Mouse (Mus musculus) brain, embryonic 14.5 days (tissue): ENCODE data around the gene Slc35c2. TPM values are rescaled to one million over a fixed set of nuclear protein-coding genes. Genes with fewer than 3 reads are reported as not detected.
A peak's percentile ranks its signal among the peaks of the same experiment; 100 is the strongest.

Experiments used
- DNase-seq: peaks from one replicate; pipeline ENCODE4 v3.0.0-alpha.2; 2011; ENCODE audit warnings: low read depth
- CTCF ChIP-seq: fragments of 200-500 bp; IDR thresholded peaks from 2 replicates; pipeline ENCODE4 v1.5.1; 2012; ENCODE audit warnings: inconsistent platforms, mild to moderate bottlenecking, moderate library complexity, borderline replicate concordance; ENCODE audit not compliant: insufficient read depth, insufficient read length; ENCODE audit errors: extremely low read depth
- POLR2A ChIP-seq: fragments of 200-500 bp; IDR thresholded peaks from 2 replicates; pipeline ENCODE4 v1.6.1; 2012; ENCODE audit warnings: mild to moderate bottlenecking, inconsistent platforms, borderline replicate concordance; ENCODE audit not compliant: poor library complexity, insufficient read depth, insufficient read length, severe bottlenecking; ENCODE audit errors: extremely low read depth
- polyA plus RNA-seq: library from polyadenylated mRNA; depleted of rRNA; stranded (reverse); fragments of >200 nt; gene quantifications from 2 replicates; pipeline ENCODE4 v1.2.3, GENCODE M21; 2012

Slc35c2 gene
- polyA plus RNA-seq, 1 experiment = 62.3 TPM

DNA sequence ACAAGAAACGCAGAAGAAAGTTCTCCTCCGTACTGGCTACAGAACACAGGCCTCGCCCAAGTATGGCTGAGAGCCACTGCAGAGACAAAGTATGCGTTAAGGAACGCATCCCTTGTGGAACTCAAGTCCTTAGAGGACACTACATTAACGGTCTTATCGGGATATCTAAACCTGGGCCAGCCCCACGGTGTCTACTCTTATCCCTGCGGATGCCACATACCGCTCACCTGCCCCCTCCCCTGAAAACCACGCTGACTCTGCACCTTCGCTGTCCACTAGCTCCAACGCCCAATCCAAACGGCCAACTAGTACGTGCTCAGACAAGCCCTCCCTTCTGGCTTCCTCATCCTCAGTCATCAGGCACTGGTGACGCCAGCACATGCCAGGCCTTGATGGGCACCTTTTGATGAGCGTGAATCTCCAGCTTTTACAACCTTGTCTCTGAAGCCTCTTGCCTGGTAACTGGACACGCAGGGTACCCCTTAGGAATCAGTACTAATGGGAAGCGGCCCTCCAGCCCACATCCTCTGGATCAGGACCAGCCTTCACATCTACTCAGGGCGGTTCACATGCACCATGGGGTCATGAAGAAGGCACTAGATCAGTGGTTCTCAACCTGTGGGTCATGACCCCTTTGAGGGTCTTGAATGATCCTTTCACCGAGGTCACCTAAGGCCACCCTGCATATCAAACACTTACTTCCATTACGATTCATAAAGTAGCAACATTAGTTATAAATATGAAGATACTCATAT is 34.5 kb upstream of the Slc35c2 start:
- TF ChIP-seq CTCF (no peak), POLR2A (no peak)
- no peak for DNase-seq

- no peak for DNase-seq
- TF ChIP-seq POLR2A = no peak
- TF ChIP-seq CTCF = no peak
These were observed 33.8 kb upstream of the Slc35c2 start for GRCm38 (mm10) chr2:165321381-165321888.

DNA sequence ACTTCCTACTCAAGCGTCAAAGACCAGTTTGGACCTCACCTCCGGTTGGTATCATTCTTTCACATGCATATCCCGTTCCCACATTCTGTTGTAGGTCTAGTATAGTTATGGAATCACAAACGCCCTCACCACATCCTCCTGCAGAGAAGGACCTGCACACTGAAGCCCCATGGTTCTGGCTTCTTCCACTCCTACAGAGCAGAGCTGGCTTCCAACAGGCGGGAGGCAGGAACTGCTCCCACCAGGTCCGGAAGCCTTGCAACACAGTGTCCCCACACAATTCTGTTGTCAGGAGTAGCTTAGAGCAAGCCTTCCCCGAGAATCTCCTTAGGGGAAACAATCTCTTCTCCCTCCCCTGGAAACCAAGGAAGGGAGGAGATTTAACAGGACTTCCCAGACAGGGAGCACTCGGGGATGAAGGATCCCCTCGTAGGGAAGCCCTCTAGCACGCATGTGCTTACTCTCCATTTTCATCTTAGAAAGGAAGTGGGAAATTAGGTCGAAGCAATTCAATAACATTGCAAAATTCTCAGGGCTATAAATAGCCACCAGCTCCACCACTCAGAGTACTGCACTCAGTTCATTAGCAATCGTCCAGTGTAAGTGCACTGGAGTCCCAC is 33.0 kb upstream of the Slc35c2 start:
- no peak for DNase-seq

DNA sequence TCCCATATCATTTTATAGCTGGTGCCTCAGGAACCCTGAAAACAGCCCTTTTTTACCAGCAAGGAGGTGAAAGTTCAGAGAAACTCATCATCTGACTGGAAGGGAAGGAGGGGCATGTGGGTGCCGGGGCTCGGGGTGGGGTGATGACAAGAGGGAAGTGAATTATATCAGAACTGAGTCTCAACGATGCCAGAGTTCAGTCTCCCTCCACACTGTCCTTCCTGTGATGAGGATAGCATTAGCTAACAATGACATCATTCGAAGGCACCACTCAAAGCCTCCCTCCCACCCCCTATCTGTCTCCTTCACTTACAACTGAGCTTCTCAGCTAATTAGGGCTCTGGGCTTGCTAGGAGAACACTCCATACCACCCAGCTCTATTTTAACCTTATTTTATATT is 31.8 kb upstream of the Slc35c2 start:
- TF ChIP-seq POLR2A = no peak
- no peak for TF ChIP-seq CTCF
- no peak for DNase-seq

More for the DNA sequence above, 33.0 kb upstream of the Slc35c2 start:
- no peak for TF ChIP-seq POLR2A
- no peak for TF ChIP-seq CTCF

GRCm38 (mm10) chr2:165318941-165319340 is 31.3 kb upstream of the Slc35c2 start:
- DNase-seq = no peak
- TF ChIP-seq POLR2A = no peak
- TF ChIP-seq CTCF = no peak

- DNase-seq = no peak
- no peak for TF ChIP-seq POLR2A
- no peak for TF ChIP-seq CTCF
These were observed 30.1 kb upstream of the Slc35c2 start for GRCm38 (mm10) chr2:165317621-165318263.

DNA sequence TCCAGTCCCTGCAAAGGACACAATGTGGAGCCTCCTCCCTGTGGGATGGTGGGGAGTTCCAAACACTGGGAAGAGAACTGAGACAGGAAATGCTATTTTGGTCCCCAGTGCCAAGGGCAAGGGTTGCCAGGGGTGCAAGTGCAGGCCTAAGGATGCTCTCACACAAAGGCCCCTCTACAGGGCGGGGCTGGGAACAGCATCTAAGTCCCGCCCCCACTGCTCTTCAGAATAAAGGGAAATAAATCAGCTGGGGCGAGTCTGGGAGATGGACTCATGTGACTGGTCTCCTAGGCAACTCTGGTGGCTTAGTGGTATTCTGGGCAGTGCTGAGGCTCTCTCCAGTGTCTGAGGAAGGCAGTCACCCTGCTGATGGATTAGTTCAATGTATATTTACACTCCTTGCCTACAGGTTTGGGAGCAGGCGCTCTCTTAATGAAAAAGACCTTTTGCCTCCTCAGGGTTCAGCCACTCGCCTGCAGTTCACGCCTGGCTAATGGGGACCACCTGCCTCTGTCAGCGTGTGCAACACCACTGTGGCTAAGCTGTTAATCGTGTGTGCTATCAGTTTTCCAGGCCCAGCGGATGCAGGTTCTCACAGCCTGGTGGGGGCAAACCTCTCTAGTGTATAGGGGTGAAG is 29.3 kb upstream of the Slc35c2 start:
- no peak for TF ChIP-seq POLR2A
- TF ChIP-seq CTCF = no peak
- peak; percentile 97 for DNase-seq

GRCm38 (mm10) chr2:165316204-165316603 is 28.5 kb upstream of the Slc35c2 start:
- no peak for DNase-seq
- TF ChIP-seq POLR2A (no peak), CTCF (no peak)

GRCm38 (mm10) chr2:165314197-165314596 is 26.5 kb upstream of the Slc35c2 start:
- no peak for TF ChIP-seq CTCF
- no peak for TF ChIP-seq POLR2A
- DNase-seq = no peak

DNA sequence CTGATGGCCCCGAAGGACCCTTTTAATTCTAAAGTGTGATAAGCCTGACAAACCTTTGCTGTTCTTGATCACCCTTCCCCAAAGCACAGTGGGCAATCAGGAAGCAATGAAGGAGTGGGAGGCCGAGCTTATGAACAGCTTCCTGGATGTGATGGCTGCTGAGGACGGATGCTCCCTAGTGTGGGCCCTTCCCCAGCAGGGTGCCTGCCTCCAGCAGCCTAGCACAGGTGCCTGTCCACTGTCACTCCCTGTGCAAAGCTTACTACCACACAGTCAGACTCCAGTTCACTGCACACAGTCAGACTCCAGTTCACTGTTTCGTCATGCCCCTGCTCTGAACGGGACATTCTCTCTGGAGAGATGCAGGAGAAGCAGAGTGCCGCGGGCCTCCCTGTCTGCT is 24.7 kb upstream of the Slc35c2 start:
- TF ChIP-seq POLR2A = no peak
- TF ChIP-seq CTCF = no peak
- DNase-seq = no peak

- DNase-seq = peak; percentile 90
- no peak for TF ChIP-seq POLR2A
- TF ChIP-seq CTCF = no peak
These were observed 23.9 kb upstream of the Slc35c2 start for GRCm38 (mm10) chr2:165311577-165311976.

GRCm38 (mm10) chr2:165310818-165311425 is 23.3 kb upstream of the Slc35c2 start:
- DNase-seq = peak; percentile 71
- TF ChIP-seq POLR2A (no peak), CTCF (no peak)
